Mouse (Mus musculus) retina, postnatal 7 days (tissue): Measurements from ENCODE around the gene Opa1.

ENCODE experiments used
- DNase-seq: peaks from one replicate; pipeline ENCODE4 v3.0.0-alpha.2; 2012; ENCODE audit warnings: low read depth, low spot score

Gene Opa1

GRCm38 (mm10) chr16:29689187-29689819 is 110.2 kb downstream of the Opa1 start:
- DNase-seq: no peak

- DNase-seq: no peak
Observed at GRCm38 (mm10) chr16:29693025-29693682, 114.0 kb downstream of the Opa1 start.

DNA sequence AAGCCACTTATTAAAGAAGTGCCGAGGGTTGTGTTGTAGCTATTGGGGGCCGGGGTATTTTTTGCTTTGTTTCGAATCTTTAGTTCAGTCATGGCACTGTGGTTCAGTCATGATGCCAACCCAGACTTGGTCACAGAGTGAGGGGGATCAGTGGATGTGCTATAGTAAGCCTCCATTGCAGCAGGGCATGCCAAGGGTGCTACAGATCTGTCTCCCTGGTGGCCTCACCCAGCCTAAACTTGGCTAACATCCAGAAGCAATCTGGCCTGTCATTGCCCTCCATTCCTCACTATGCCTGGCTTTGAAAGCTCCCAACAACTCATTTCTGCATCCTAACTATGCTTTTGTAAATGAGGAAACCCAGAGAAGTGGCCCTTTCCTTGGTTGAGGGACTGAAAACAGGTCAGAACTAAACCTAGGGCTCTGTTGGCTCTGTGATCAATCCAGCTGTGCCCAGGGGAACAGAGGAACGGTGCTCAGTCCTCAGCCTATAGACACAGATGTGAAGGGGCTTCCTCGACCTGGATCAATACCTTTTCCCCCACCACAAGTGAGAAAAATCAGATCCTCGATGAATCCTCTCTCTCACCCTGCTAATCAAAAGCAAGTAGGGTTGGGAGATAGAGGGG is 114.8 kb downstream of the Opa1 start:
- no peak for DNase-seq

GRCm38 (mm10) chr16:29694420-29694959 is 115.4 kb downstream of the Opa1 start:
- no peak for DNase-seq
